Mouse (Mus musculus) CH12.LX (cell line): ENCODE data around the gene Ntm.

Experiments used
- CHD2 ChIP-seq: IDR thresholded peaks from 2 replicates; pipeline ENCODE4 v1.6.1; 2011; ENCODE audit warnings: low read length, improper control_type of control experiment
- CTCF ChIP-seq, 2 experiments: IDR thresholded peaks in 1 of 2; conservative IDR thresholded peaks in 1 of 2; 2 replicates each; pipeline ENCODE4 v1.5.1; 2011 to 2012; ENCODE audit warnings: low read depth in 2 of 2, low read length in 2 of 2, improper control_type of control experiment in 1 of 2, inconsistent platforms in 1 of 2, mild to moderate bottlenecking in 1 of 2, moderate library complexity in 1 of 2
- HCFC1 ChIP-seq: IDR thresholded peaks from 2 replicates; pipeline ENCODE4 v1.6.1; 2012; ENCODE audit warnings: low read depth, mild to moderate bottlenecking, inconsistent platforms, low read length, improper control_type of control experiment
- JUND ChIP-seq: conservative IDR thresholded peaks from 2 replicates; pipeline ENCODE4 v1.6.1; 2011; ENCODE audit warnings: low read depth, low read length, improper control_type of control experiment
- MAFK ChIP-seq: IDR thresholded peaks from 2 replicates; pipeline ENCODE4 v1.6.1; 2011; ENCODE audit warnings: low read length, improper control_type of control experiment; ENCODE audit not compliant: insufficient replicate concordance
- MEF2A ChIP-seq: IDR thresholded peaks from 2 replicates; pipeline ENCODE4 v1.6.1; 2014; ENCODE audit warnings: low read depth, mild to moderate bottlenecking, inconsistent platforms, low read length, improper control_type of control experiment, borderline replicate concordance
- POLR2A ChIP-seq: IDR thresholded peaks from 2 replicates; pipeline ENCODE4 v1.6.1; 2011; ENCODE audit warnings: low read depth, mild to moderate bottlenecking, improper control_type of control experiment, low read length
- SIN3A ChIP-seq: IDR thresholded peaks from 2 replicates; pipeline ENCODE4 v1.6.1; 2012; ENCODE audit warnings: low read length, improper control_type of control experiment, inconsistent platforms
- TCF12 ChIP-seq: IDR thresholded peaks from 2 replicates; pipeline ENCODE4 v1.6.1; 2014; ENCODE audit warnings: low read depth, mild to moderate bottlenecking, inconsistent platforms, low read length, improper control_type of control experiment
- USF1 ChIP-seq: IDR thresholded peaks from 2 replicates; pipeline ENCODE4 v1.6.1; 2014; ENCODE audit warnings: low read depth, mild to moderate bottlenecking, inconsistent platforms, low read length, improper control_type of control experiment
- ZC3H11A ChIP-seq: IDR thresholded peaks from 2 replicates; pipeline ENCODE4 v1.6.1; 2012; ENCODE audit warnings: low read depth, mild to moderate bottlenecking, inconsistent platforms, low read length, improper control_type of control experiment

DNA sequence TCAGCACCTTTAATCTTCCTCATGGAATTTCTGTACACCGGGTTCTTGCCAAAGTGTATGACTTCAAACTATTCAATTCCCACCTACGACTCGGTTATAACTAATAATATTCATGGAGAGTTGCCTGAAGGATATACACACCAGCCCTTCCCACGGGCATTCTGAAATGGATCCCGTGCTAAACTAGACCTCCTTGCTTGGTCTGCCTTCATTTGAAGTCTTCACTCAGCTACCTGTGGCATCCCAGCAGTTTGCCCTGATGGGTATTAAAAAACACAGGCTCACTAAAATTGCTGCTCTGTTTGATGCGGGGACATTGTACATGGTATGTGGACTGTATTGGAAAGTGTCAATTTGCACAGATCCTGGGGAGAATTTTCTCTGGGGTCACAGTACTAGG, 950.4 kb downstream of the Ntm start:
- TF ChIP-seq TCF12 = no peak
- TF ChIP-seq USF1 = no peak
- no peak for TF ChIP-seq CHD2
- TF ChIP-seq MEF2A = no peak
- TF ChIP-seq POLR2A = no peak
- TF ChIP-seq CTCF (conservative IDR thresholded peaks at IDR 0.05 in 1 of 2, IDR thresholded peaks at IDR 0.05 in 1 of 2; ENCODE audit: low read depth in 2 of 2, low read length in 2 of 2) = no peak
- no peak for TF ChIP-seq ZC3H11A
- TF ChIP-seq JUND = no peak
- no peak for TF ChIP-seq HCFC1
- TF ChIP-seq MAFK = no peak
- no peak for TF ChIP-seq SIN3A
